Mouse (Mus musculus): ENCODE data around the gene Spata13.

GRCm38 (mm10) chr14:60777485-60777919, 143.7 kb downstream of the Spata13 start:
- no peak for TF ChIP-seq JUND (IDR thresholded peaks at IDR 0.05; ENCODE audit: low read depth, low read length)
- TF ChIP-seq RCOR1 (IDR thresholded peaks at IDR 0.05; ENCODE audit: low read depth, low read length), result no peak
- TF ChIP-seq ZNF384 (IDR thresholded peaks at IDR 0.05; ENCODE audit: low read depth, low read length), result no peak
- no peak for TF ChIP-seq ELF1 (IDR thresholded peaks at IDR 0.05; ENCODE audit: low read depth, low read length)
- TF ChIP-seq CTCF (IDR thresholded peaks at IDR 0.05 in 2 of 3, conservative IDR thresholded peaks at IDR 0.05 in 1 of 3; ENCODE audit: control insufficient read depth in 1 of 3, insufficient read depth in 1 of 3, low read depth in 2 of 3, low read length in 3 of 3, poor library complexity in 1 of 3, severe bottlenecking in 1 of 3), result no peak
- peak; percentile 37 for TF ChIP-seq CHD2 (IDR thresholded peaks at IDR 0.05; ENCODE audit: low read length)
- no peak for TF ChIP-seq MXI1 (IDR thresholded peaks at IDR 0.05; ENCODE audit: low read depth, low read length)
- 0 out of 2 replicates have a peak, but pooled peaks have one; percentile 22 for TF ChIP-seq MYB (IDR thresholded peaks at IDR 0.05; ENCODE audit: low read depth, low read length)
- no peak; the same call in 1 of the 2 replicates for TF ChIP-seq MAX (IDR thresholded peaks at IDR 0.05; ENCODE audit: low read length)
- no peak for TF ChIP-seq MYC (IDR thresholded peaks at IDR 0.05; ENCODE audit: low read depth, low read length)
- TF ChIP-seq ZKSCAN1 (IDR thresholded peaks at IDR 0.05; ENCODE audit: low read depth, low read length), result no peak

All from MEL (cell line).